Mouse (Mus musculus): ENCODE results near the gene Trim80. TPM values are rescaled to one million over a fixed set of nuclear protein-coding genes. Genes with fewer than 3 reads are reported as not detected.

Gene Trim80
- total and polyA plus RNA-seq, 3 experiments, result not detected

GRCm38 (mm10) chr11:115403338-115404124 lies 36.8 kb upstream of the Trim80 start, which contains the start of gene Mrpl58 (continued):
- TF ChIP-seq MEF2A (IDR thresholded peaks at IDR 0.05; ENCODE audit: extremely low read depth, insufficient replicate concordance, low read depth, low read length, poor library complexity, severe bottlenecking), result no peak
- peak; percentile 81 for TF ChIP-seq ZMIZ1 (IDR thresholded peaks at IDR 0.05; ENCODE audit: low read depth, low read length)
- TF ChIP-seq CTCF (IDR thresholded peaks at IDR 0.05 in 2 of 3, conservative IDR thresholded peaks at IDR 0.05 in 1 of 3; ENCODE audit: control insufficient read depth in 1 of 3, insufficient read depth in 1 of 3, low read depth in 2 of 3, low read length in 3 of 3, poor library complexity in 1 of 3, severe bottlenecking in 1 of 3), result 0 out of 6 replicates have a peak, but pooled peaks of 1 of the 3 experiments have one; percentile 6
- no peak for TF ChIP-seq MAFK (IDR thresholded peaks at IDR 0.05; ENCODE audit: borderline replicate concordance, low read depth, low read length)
- TF ChIP-seq NELFE (IDR thresholded peaks at IDR 0.05; ENCODE audit: low read depth, low read length), result peak; percentile 92
- TF ChIP-seq MYB (IDR thresholded peaks at IDR 0.05; ENCODE audit: low read depth, low read length), result no peak; the same call in 1 of the 2 replicates
- TF ChIP-seq E2F4 (IDR thresholded peaks at IDR 0.05; ENCODE audit: borderline replicate concordance, low read depth, low read length), result no peak
- peak; percentile 95 to 97 for TF ChIP-seq POLR2A (IDR thresholded peaks at IDR 0.05; ENCODE audit: control insufficient read depth in 1 of 2, insufficient read depth in 1 of 2, low read depth in 1 of 2, low read length in 2 of 2, poor library complexity in 1 of 2)
- peak; percentile 97 for TF ChIP-seq SIN3A (IDR thresholded peaks at IDR 0.05; ENCODE audit: low read length)
- no peak for TF ChIP-seq GATA1 (IDR thresholded peaks at IDR 0.05; ENCODE audit: low read depth, low read length)
- TF ChIP-seq ELF1 (IDR thresholded peaks at IDR 0.05; ENCODE audit: low read depth, low read length), result peak; percentile 83
- TF ChIP-seq ETS1 (IDR thresholded peaks at IDR 0.05; ENCODE audit: low read depth, low read length), result peak; percentile 44; the same call in 1 of the 2 replicates
- TF ChIP-seq BHLHE40 (IDR thresholded peaks at IDR 0.05; ENCODE audit: borderline replicate concordance, low read depth, low read length), result 0 out of 2 replicates have a peak, but pooled peaks have one; percentile 5

- peaks cover 2 to 23% of the 10 kb centered on the region in 2 experiments; a peak in 2 of 4 replicates for H3K4me1 ChIP-seq (ENCODE audit: control insufficient read depth in 1 of 2, insufficient read depth in 2 of 2, low read length in 2 of 2)
- no peaks in the 10 kb centered on the region for H3K27me3 ChIP-seq (ENCODE audit: control insufficient read depth in 1 of 2, insufficient read depth in 2 of 2, low read length in 2 of 2)
- H3K27ac ChIP-seq (ENCODE audit: control insufficient read depth, low read depth, low read length), result no peak overlapping the region
- TF ChIP-seq ETS1 (IDR thresholded peaks at IDR 0.05; ENCODE audit: low read depth, low read length), result no peak
- TF ChIP-seq UBTF (IDR thresholded peaks at IDR 0.05; ENCODE audit: borderline replicate concordance, insufficient read depth, low read depth, low read length), result no peak
- TF ChIP-seq POLR2AphosphoS5 (IDR thresholded peaks at IDR 0.05; ENCODE audit: borderline replicate concordance, low read depth, low read length), result no peak
- no peak for TF ChIP-seq NRF1 (IDR thresholded peaks at IDR 0.05; ENCODE audit: insufficient read depth, low read depth, low read length, poor library complexity, severe bottlenecking)
- H3K36me3 ChIP-seq (ENCODE audit: control insufficient read depth in 1 of 2, insufficient read depth in 2 of 2, low read length in 2 of 2), result peaks cover 0 to 15% of the 10 kb centered on the region in 2 experiments; a peak in 2 of 4 replicates
- no peak for DNase-seq (ENCODE audit: low read depth, low spot score)
- no peaks in the 10 kb centered on the region for H3K9me3 ChIP-seq (replicated peaks; ENCODE audit: insufficient read depth, low read length)
- H3K79me2 ChIP-seq (ENCODE audit: control insufficient read depth, insufficient read depth, low read length, poor library complexity), result peaks cover 10% of the 10 kb centered on the region
- H3K4me3 ChIP-seq (ENCODE audit: control insufficient read depth in 1 of 2, insufficient read depth in 1 of 2, low read depth in 2 of 2, low read length in 2 of 2), result no peak overlapping the region
- no peak overlapping the region for H3K9ac ChIP-seq (ENCODE audit: control insufficient read depth, low read depth, low read length, poor library complexity, severe bottlenecking)
Measured at GRCm38 (mm10) chr11:115405723-115406122, 34.6 kb upstream of the Trim80 start.
